24 mouse cellular contexts compared by ENCODE assay signal in the genomic region with DNA sequence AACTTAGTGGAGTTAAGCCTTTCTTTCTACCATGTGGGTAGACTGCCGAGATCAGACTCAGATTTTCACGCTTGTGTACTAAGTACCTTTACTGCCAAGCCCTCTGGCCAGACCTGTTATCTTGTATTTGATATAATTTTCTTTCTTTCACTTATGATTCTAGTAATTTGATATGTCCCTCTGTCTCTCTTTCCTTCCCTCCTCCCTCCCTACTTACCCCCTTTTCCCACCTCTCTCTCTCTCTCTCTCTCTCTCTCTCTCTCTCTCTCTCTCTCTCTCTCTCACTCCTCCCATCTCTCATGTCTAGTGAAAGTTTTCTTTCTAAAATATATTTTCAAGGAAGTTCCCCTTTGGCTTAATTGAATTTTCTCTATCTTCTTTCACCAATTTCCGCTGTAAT.
"Had no signal": no experiment of that assay in that cellular context is flagged by ENCODE, and none has a peak within 500 bp of the region (broad histone marks: within the 10 kb centered on the region; RNA-seq: fewer than 3 reads in every experiment).

No protein-coding gene starts in this region.

- H3K9me3 ChIP-seq: embryonic facial prominence, embryonic 10.5 days; embryonic facial prominence, embryonic 12.5 days; embryonic facial prominence, embryonic 13.5 days; embryonic facial prominence, embryonic 15.5 days; forebrain, embryonic 10.5 days; forebrain, embryonic 12.5 days; forebrain, embryonic 13.5 days; forebrain, embryonic 15.5 days had no signal

- H3K4me3 ChIP-seq: embryonic facial prominence, embryonic 10.5 days; embryonic facial prominence, embryonic 12.5 days; embryonic facial prominence, embryonic 13.5 days; embryonic facial prominence, embryonic 15.5 days; erythroblast, embryonic 14.5 days; forebrain, embryonic 10.5 days; forebrain, embryonic 12.5 days; forebrain, embryonic 13.5 days; forebrain, embryonic 15.5 days; gastrocnemius, adult 2 months; heart, adult 2 months had no signal

- H3K9ac ChIP-seq: embryonic facial prominence, embryonic 12.5 days; embryonic facial prominence, embryonic 13.5 days; embryonic facial prominence, embryonic 15.5 days; forebrain, embryonic 12.5 days; forebrain, embryonic 13.5 days; forebrain, embryonic 15.5 days; forebrain, postnatal 0 days had no signal

- H3K36me3 ChIP-seq: embryonic facial prominence, embryonic 10.5 days; embryonic facial prominence, embryonic 12.5 days; embryonic facial prominence, embryonic 13.5 days; embryonic facial prominence, embryonic 15.5 days; forebrain, embryonic 10.5 days; forebrain, embryonic 12.5 days; forebrain, embryonic 15.5 days had no signal

- H3K27ac ChIP-seq: embryonic facial prominence, embryonic 10.5 days; embryonic facial prominence, embryonic 12.5 days; embryonic facial prominence, embryonic 13.5 days; embryonic facial prominence, embryonic 15.5 days; forebrain, embryonic 10.5 days; forebrain, embryonic 12.5 days; forebrain, embryonic 13.5 days; forebrain, embryonic 15.5 days; gastrocnemius, adult 2 months; heart, adult 2 months had no signal

- H3K4me2 ChIP-seq: embryonic facial prominence, embryonic 12.5 days; embryonic facial prominence, embryonic 13.5 days; embryonic facial prominence, embryonic 15.5 days; forebrain, embryonic 12.5 days; forebrain, embryonic 13.5 days; forebrain, embryonic 15.5 days had no signal

- H3K27me3 ChIP-seq: embryonic facial prominence, embryonic 12.5 days; embryonic facial prominence, embryonic 13.5 days; embryonic facial prominence, embryonic 15.5 days; forebrain, embryonic 12.5 days; forebrain, embryonic 13.5 days; forebrain, embryonic 15.5 days had no signal

- DNase-seq: cerebellum, adult 9-10 months; cerebellum, adult 9-11 months; cerebellum, postnatal 10 days; cerebellum, postnatal 14 days; cerebellum, postnatal 25 days; cerebellum, postnatal 36 days; embryo, embryonic 11 days; forebrain, postnatal 0 days; gastrocnemius, adult 2 months; gastrocnemius, postnatal 10 days; gastrocnemius, postnatal 14 days; gastrocnemius, postnatal 25 days; gastrocnemius, postnatal 36 days; heart, adult 18-20 months; heart, adult 2 months had no signal

- H3K4me1 ChIP-seq: embryonic facial prominence, embryonic 10.5 days; embryonic facial prominence, embryonic 12.5 days; embryonic facial prominence, embryonic 13.5 days; embryonic facial prominence, embryonic 15.5 days; forebrain, embryonic 10.5 days; forebrain, embryonic 12.5 days; forebrain, embryonic 13.5 days; forebrain, embryonic 15.5 days had no signal
